Mouse (Mus musculus): ENCODE data around the gene Gca.

The Gca gene

DNA sequence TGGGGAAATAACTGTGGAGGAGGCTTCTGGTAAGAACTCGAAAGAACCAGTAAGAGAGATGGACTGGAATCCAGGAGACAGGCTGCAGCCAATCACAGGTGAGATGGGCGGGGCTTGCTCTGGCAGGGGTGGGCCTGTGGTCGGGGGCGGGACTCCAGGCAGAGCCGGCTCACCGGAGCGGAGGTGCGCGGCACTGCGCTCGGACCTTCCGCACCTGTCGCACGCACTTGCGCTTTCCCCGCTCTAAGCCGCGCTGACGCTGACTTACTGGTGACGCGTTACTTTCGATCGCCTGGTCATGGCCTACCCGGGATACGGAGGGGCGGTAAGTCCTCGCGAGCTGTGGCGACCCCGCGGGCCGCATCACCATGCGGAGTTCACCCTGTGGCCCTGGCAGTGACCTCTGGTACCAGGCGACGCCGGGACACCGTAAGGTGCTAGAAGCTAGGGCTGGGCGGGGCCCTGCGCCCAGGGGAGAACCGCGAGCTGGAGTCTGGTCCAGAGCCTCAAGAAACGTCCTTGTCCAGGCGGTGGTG is at the start of gene Gca:
Gene Gca (plus strand): TSS at position 151 of the 536 bp plus-strand sequence.
- peak; percentile 48 to 77 for DNase-seq (ENCODE audit: low spot score in 2 of 2)

DNA sequence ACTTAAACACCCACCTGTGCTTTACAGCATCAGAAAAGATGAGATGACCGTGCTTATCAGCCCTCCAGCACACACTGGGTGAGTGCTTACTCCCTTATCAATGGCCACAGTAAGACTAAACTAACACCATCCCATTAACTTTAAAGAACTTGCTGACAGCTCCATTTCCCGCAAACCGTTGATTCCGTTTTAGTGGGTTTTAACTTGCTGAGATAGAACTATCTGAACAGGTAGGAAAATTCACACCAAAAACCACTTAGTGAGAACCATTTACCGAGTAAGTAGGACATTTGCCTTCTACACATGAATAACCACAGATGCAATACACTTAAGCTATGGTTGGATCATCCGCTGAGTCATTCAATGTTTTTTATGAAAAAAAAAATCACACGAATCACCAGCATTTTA is 45.1 kb upstream of the Gca start:
- DNase-seq (ENCODE audit: low spot score in 2 of 2), result no peak

DNA sequence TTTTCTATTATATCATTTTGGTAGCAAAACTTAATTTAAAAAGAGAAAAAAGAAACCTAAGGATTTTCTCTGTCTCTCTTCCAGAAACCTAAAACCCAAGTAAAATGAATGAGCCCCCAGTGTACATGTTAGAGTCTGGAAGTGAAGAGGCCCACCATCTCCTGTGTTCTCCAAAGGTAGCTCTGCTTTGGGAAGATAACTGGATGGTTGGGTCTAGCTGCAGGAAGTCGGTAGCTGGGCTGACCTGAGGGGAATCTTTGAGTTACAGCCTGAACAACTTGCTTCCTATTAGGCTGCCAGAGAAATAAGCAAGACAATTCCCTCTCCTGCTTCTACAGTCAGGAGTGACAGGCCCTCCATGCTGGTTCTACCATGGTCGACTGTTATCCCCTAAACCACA is 44.4 kb upstream of the Gca start:
- DNase-seq (ENCODE audit: low spot score in 2 of 2), result no peak

DNA sequence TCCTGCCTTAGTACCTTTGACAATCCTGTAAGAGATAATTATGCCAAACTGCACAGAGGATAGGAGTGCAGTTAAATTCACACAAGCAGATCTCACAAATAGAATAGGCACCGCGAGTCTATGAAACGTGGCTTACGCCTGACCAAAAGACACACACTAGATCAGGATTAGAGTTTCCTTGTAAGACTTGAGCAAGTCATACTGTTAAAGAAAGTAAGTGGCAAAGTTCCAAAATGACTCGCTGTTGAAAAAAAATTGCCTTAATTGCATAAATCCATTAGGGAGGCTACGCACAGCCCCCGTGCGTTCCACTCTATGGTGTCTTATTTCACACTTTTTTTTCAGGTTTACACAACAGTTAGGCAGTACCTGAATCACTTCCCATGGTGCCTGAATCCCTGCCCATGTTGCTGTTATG is 41.1 kb upstream of the Gca start:
- DNase-seq (ENCODE audit: low spot score in 2 of 2), result no peak

DNA sequence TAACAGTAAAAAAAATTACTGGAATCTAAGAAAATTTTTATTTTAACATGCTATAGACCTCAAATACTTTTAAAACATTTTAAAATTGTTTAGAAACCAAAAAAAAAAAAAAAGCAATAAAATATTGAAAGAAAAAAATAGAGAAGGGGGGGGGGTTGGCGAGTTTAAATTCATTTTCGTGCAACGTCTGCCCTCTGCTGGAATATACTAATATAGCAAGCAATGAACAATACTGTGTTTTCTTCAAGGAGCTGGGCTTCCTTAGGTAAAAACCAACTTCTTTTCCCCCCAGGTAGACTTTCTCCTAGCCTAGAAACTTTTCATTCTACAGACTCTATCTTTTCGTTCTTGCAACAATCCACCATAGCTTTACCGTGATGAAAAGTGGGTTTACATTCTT is 36.4 kb upstream of the Gca start:
- no peak for DNase-seq (ENCODE audit: low spot score in 2 of 2)

DNA sequence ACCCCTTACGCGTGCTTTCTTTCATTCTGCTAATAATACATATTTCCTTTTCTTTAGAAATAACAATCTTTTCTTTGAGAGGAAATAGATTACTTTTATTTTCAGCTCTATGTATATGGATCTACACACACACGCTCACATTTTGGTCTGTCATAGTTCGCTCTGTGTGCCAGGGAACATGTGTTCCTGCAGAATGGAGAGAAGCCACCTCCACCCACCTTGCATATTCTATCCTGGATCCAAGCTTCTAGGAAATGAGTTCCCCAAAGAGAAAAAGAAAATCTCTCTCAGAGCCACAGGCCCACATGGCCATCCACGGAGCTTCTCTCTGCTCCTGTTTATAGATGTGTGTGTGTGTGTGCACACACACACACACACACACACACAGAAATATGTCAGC is 35.7 kb upstream of the Gca start:
- DNase-seq (ENCODE audit: low spot score in 2 of 2), result no peak

DNA sequence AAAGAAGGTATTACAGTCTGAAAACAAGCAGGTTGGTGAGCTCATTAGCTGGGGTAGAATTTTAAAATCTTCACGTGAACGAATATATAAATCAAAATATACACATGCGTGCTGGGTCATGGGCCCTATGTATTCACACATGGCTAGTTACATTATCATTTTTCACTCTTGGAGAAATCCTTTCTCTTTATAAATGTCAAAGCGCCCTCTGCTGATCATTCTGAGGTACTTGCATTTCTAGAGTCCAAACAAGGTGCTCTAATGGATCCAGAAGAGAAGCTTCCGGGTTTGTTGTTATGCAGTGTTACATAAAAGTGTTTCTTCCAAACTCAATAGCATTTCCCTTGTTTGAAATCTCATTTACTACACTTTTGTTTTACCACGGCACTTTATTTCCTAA is 33.6 kb upstream of the Gca start:
- no peak for DNase-seq (ENCODE audit: low spot score in 2 of 2)

DNA sequence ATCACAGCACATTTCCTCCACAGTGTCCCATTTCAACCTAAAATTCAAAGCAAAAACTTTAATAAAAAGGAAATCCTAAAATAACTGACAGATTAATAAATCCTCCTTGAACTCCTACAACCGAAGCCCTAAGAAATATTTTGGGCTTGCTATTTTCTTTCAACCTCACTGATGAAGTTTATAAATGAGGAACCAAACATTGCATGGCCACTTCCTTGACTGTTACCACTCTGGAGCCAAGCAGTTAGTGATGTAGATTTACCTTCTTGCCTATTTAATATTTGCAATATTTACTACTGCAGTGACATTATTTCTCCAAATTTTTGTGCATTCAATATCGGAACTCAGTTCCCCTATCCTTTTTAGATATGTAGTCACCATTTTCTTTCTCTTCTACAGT is 24.2 kb upstream of the Gca start:
- DNase-seq (ENCODE audit: low spot score in 2 of 2), result no peak

DNA sequence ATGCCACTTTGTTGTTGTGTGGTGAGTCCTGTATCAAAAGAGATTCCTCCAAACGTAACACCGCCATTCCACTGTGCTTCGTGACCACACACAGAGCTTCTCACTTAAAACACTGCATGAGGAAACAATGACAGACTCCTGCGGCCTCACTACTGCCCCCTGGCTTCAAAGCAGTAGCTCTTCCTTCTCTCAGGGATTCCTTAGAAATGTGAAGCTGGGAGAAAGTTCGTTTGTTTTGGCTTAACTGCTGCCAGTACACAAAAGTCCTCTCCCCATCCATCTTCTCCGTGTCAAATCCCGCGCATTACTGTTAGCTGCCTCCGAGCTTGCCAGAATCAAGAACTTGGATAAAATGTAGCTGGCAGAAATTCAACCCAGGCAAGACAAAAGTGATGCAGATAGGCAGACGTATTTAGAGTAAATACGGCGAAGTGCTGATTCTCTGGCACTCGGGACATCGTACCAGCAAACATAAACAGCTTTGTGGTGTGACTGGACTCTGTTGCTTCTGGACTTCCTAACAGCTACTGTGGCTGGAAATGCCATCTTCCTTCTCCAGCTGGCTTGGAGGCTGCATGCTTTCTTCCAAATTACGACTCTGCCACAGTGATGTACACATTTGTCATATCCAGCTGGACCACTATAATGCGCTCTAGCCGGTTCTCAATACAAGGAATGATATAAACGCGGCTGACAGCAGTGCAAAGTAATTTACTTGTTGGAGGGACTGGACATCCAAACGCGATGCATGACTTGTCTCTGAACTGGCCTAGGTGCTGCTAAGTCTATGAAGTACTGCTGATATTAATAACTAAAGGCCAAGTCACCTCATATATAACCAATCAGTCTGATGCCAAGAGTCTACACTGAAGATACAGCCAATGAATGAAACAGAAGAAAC is 20.4 kb upstream of the Gca start:
- DNase-seq (ENCODE audit: low spot score in 2 of 2), result no peak

DNA sequence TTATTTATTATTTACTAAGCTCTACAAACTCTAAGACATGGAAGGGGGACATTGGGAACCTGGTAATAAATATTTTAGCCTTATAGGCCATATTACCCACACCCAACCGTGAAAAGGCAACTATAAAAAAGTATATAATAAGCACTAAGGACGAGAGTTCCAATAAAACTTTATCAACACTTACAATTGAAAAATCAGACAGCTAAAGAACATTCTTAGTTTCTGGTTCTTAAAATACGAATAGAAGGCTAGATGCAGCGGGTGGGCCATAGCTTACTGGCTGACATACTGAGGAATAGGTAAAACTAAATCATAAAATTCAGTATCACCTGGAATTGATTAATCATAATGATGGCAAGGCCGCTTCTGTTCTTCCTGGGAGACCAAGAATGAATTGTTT is 19.2 kb upstream of the Gca start:
- DNase-seq (ENCODE audit: low spot score in 2 of 2), result no peak

DNA sequence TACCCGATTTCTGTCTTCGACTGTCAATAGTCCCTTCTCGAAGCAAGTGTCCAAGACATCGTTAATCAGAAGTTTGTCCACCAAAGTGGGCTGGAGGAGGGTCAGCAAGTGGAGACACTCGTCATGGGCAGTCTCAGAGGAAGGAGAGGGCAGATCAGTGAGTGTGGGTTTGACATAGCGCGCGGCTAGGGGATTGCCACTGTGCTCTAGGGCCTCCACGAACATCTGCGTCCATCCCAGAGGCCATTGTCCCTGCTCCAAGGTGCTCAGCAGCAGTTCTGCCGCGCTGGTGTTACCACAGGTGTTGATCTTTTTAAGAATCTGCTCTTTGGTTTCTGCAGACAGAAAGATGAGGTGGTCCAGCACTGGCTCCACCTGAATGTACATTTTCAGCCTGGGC is 18.6 kb upstream of the Gca start:
- no peak for DNase-seq (ENCODE audit: low spot score in 2 of 2)

DNA sequence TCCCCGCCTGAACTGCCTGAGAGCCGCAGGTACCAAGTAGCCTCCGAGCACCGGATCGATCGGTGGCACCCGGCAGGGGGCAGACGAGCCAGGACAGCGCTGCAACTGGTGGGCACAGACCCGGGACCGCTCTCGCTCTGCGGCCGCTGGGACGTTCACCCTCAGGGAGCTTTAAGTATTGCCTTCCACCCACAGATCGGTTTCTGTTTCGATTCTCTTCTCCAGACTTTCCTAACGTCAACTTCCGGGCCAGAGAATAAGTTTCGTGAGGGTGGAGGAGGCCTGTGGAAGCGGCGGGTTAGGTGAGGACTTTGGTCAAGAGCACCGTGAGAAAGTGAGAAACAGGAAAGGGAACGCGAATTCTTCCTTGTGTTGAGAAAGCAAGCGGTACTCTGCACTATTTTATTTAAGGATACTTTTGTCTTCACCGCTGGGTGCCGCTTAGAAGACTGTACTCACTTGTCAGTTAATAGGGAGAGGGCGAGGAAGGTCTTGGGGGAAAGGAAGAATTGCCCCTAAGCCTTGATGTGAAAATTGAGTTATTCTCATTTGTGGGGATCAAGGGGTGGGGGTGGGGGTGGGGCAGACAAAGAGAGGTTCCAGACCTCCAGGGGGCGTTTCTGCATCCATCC is 18.0 kb upstream of the Gca start, which contains the start of gene Ifih1:
Gene Ifih1 (minus strand): TSS at position 242 of the 632 bp plus-strand sequence.
- DNase-seq (ENCODE audit: low spot score in 2 of 2), result peak in 1 of 2 experiments; percentile 32

DNA sequence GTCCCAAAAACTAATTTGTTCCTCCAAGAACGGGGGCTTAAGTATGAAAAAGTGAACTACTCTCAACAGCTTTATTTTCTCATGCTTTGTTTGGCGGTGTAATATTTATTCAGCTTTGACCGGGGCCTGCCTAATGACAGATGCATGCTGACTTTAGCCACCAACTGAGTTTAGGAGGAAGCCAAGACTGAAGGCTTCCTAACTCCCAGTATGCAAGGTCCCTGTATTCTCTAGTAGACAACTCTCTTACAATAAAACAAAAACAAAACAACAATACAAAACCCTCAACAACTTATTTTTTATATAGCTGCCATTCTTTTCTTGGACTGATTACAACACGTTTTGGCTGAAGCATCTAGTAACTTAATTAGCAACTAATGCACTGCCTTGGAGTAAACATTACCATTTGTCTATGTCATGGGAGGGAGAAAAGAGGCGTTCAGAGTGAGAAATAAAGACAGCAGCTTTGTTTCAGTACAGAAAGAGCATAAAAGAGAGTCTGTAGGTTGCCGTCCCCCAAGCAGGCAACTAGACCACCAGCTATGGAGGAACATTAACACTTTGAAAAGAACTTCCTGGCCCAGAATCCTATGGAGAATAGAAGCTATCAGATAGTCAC is 17.3 kb upstream of the Gca start:
- DNase-seq (ENCODE audit: low spot score in 2 of 2), result no peak

DNA sequence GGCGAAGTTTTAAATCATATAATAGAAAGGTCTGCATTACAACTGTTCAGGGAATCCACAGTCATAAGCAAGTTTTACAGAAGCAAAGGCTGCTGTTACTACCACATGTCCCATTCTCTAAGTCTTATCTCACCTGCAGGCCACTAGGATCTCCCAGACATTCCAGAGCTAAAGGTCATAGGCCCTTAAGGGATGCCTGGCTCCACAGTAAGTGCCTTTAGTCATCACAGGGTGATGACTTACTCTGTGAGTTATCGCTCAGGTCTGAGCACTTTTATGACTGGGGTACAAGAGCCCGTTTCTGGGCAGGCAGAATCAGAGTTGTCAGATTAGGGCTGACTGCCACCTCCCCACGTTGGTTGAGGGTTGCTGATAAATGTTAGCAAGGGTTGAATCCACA is 12.2 kb upstream of the Gca start:
- no peak for DNase-seq (ENCODE audit: low spot score in 2 of 2)

DNA sequence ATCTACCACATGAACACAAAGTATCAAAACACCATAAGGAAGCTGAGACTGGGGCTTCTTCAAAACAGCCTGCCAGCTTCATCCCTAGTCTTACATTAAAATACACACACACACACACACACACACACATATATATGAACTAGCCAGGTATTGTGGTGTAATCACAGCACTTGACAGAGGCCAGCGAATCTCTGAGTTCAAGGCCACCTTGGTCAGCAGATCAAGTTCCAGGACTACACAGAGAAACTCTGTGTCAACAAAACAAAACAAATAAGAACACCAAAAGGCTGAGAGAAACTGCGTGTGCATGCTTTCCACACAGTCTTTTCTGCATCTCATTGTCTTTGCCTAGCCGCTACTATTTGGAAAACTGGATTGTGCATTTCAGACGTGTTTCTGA is 11.6 kb upstream of the Gca start:
- DNase-seq (ENCODE audit: low spot score in 2 of 2), result no peak

DNA sequence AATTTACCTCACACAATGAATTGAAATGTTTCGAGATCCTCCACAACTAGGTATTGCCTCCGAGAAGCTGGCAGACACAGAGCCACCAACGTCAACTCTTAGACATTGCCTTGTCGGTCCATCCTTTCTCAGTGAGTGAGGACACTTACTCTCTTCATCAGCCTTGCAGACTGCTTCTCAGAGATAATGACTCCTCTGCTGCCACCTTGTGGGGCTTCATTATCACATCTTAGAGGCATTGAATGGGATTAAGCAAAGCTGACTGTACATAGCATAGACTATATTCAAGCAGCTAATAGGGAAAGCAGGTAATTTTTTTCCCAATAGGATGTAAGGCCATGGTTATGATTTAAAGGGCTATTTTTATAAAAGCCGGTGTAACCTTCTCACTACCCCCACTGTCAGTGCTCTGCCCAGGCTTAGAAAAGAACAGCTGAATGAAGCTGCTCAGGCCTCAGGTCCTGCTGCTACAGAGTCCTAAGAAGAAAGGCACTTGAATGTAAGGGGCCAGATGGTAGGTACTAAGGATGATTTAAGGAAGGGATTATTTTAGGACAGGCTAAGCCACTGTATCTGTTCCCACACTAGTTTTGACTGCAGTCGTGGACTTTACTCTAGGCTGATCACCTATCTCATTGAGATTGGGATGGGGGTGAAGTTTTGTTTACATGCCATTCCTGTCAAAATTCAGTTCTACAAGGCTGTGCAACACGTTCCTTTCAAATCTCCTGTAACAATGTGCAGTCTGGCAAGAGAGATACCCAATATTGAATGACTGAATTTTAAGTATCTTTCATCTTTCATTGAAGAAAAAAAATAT is 9.4 kb upstream of the Gca start:
- peak in 1 of 2 experiments; percentile 59 for DNase-seq (ENCODE audit: low spot score in 2 of 2)

DNA sequence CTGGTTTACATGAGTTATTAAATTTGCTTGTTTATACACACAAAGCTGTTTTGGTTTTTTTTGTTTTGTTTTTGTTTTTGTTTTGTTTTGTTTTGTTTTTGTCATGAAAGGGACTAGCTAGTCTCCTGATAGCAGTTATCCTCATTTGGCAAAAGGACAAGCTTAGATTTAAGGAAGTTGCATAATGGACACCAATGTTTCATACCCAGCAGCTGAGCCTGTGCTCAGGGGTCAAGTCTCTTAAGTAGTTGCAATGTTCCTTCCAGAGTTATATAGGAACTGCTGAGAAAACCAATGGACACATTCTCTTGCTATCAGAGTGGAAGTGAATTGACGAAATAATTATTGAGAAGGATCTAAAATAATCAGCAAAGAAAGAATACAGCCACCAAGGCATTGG is 8.0 kb upstream of the Gca start:
- DNase-seq (ENCODE audit: low spot score in 2 of 2), result no peak

DNA sequence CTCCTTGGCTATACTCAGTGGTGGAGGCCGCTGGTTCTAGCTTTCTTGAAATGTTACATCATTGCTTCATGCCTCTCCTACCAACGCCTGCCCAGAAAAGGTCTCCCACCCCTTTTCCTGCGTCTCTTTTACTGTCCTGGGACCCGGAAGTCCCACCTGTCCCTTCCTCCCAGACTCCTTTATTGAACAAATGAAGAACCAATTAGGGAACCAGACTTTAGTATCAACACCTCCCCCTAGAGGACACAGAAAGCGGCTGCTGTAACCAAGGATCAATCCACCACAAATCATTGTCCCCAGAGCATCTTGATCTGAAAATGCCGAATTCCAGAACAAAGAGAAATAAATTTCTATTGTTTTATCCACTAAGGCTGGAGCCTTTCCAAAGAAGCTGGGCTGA is 3.5 kb upstream of the Gca start:
- DNase-seq (ENCODE audit: low spot score in 2 of 2), result no peak

DNA sequence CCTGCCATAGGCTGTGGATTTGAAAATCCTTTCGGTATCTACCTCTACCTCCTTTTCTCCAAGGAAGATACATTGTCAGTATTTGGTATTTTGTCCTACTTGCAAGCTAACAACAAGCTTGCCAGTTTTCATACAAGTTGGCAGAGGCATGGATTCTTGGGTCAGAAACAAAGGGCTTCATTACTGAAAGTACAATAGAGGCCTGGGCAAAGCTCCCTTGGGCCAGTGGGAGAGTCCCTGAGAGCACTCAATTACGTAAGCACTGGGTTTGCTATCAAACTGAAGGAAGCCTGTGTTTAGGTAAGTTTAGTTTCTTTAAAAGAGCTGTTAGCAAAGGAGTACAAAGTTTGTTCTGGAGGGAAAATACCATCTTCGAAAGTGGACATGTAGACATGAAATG is 1.5 kb upstream of the Gca start:
- DNase-seq (ENCODE audit: low spot score in 2 of 2), result no peak

DNA sequence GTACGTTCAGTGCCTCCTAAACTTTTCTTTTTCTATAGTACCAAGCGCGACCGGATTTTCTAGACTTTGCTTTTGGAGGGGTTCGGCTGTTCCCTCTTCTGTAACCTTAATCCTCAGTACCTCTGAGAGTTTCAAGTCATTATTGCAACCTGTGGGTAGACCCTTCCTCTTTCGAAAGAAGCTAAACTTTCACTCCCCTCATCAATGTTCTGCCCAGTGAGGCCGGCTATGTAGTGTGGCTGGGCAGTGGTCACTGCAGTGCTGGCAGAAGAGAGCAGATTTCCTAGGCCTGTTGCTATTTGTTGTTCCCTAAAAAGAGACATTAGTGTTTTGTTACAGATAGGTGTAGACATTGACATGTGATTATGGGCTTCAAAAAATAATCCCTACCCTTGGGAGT is 754 bp downstream of the Gca start:
- DNase-seq (ENCODE audit: low spot score in 2 of 2), result no peak

DNA sequence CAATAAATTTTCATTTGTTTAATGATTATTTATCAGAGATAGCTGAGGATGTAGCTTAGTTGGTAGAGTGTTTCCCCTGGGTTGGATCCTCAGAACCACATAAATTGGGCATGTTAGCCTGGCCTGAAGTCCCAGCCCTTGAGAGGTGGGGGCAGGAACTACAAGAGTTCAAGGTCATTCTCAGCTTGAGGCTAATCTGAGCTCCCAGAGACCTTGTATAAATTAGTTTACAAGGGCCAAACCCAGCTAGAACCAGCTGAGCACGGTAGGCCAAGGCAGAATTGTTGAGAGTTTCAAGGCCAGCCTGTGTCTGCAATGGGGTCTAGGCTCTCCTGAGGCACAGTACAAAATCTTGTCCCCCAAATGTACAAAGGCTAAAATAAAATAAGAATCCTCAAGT is 1.5 kb downstream of the Gca start:
- DNase-seq (ENCODE audit: low spot score in 2 of 2), result no peak

DNA sequence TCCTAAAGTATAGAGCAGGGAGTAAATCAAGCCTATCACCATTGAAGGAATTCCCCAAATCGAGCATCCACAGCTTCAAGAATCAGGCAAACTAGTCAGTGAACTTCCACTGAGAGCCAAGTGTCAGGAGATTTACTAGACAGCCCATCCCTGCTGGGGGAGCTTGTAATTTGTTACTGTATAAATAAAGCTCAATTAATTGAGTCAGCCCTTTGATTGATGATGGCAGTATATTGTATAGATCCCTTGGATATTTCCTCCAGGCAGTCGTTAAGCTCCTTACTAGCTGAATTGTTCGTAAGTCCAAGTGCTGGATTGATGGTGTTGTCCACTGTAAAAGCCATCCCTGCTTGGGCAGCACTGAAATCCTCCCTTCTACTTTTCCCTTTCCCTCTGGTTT is 5.8 kb downstream of the Gca start:
- DNase-seq (ENCODE audit: low spot score in 2 of 2), result no peak
